33 mouse cellular contexts compared by ENCODE assay signal in genomic region chr13:119698436-119698835, GRCm38 (mm10). TPM values are rescaled to one million over a fixed set of nuclear protein-coding genes. Genes with fewer than 3 reads are reported as not detected.
DNase-seq lines count a peak whose midpoint lies in the region; ATAC-seq lines count a peak whose summit lies in the region.
"Had no signal": no experiment of that assay in that cellular context is flagged by ENCODE, and none has a peak within 500 bp of the region (broad histone marks: within the 10 kb centered on the region; RNA-seq: fewer than 3 reads in every experiment).

No protein-coding gene starts in this region.

- H3K4me2 ChIP-seq in liver, embryonic 15.5 days: no peak overlapping the region
- no peak overlapping the region for H3K4me2 ChIP-seq in liver, embryonic 11.5 days
- H3K4me2 ChIP-seq: embryonic facial prominence, embryonic 13.5 days; heart, embryonic 12.5 days; hindbrain, embryonic 14.5 days; limb, embryonic 13.5 days; lung, embryonic 14.5 days; neural tube, embryonic 15.5 days had no signal

- 0 out of 2 replicates have a peak, but pooled peaks cover 6% of the 10 kb centered on the region for H3K4me1 ChIP-seq in liver, embryonic 15.5 days (replicated peaks)
- H3K4me1 ChIP-seq in liver, embryonic 11.5 days (replicated peaks; ENCODE audit: control insufficient read depth, insufficient read depth, low read length): peaks cover 5% of the 10 kb centered on the region; the same call in 1 of the 2 replicates

- no peak overlapping the region for H3K27ac ChIP-seq in liver, embryonic 15.5 days (replicated peaks)
- no peak overlapping the region for H3K27ac ChIP-seq in liver, embryonic 11.5 days (ENCODE audit: low read depth, low read length)
- H3K27ac ChIP-seq: embryonic facial prominence, embryonic 13.5 days; forebrain, embryonic 10.5 days; gastrocnemius, adult 2 months; heart, adult 2 months; hindbrain, embryonic 14.5 days; layer of hippocampus, adult 2 months; limb, embryonic 13.5 days; neural tube, embryonic 15.5 days; stomach, postnatal 0 days had no signal

- H3K9me3 ChIP-seq in liver, embryonic 15.5 days (replicated peaks): no peaks in the 10 kb centered on the region
- no peaks in the 10 kb centered on the region for H3K9me3 ChIP-seq in liver, embryonic 11.5 days (ENCODE audit: control insufficient read depth, low read length)
- H3K9me3 ChIP-seq: embryonic facial prominence, embryonic 13.5 days; forebrain, embryonic 10.5 days; heart, embryonic 12.5 days; limb, embryonic 13.5 days; neural tube, embryonic 15.5 days had no signal

- no peak overlapping the region for H3K9ac ChIP-seq in liver, embryonic 15.5 days
- H3K9ac ChIP-seq in liver, embryonic 11.5 days (ENCODE audit: low read depth, low read length): no peak overlapping the region
- H3K9ac ChIP-seq: embryonic facial prominence, embryonic 13.5 days; heart, embryonic 12.5 days; hindbrain, embryonic 14.5 days; limb, embryonic 13.5 days; lung, embryonic 14.5 days; neural tube, embryonic 15.5 days had no signal

- ATAC-seq in liver, embryonic 15.5 days (ENCODE audit: insufficient read depth): peak; percentile 47; the same call in 1 of the 2 replicates
- ATAC-seq in liver, embryonic 11.5 days (replicated peaks; ENCODE audit: low FRiP score): no peak
- ATAC-seq: forebrain, embryonic 16.5 days; intestine, postnatal 0 days; Patski had no signal

- H3K27me3 ChIP-seq in liver, embryonic 15.5 days: no peaks in the 10 kb centered on the region
- H3K27me3 ChIP-seq in liver, embryonic 11.5 days (replicated peaks; ENCODE audit: control insufficient read depth, insufficient read depth, low read length): no peaks in the 10 kb centered on the region
- H3K27me3 ChIP-seq: embryonic facial prominence, embryonic 13.5 days; heart, embryonic 12.5 days; limb, embryonic 13.5 days; neural tube, embryonic 15.5 days; Patski had no signal

- peak; percentile 67 for DNase-seq in kidney, adult 11 months
- no peak for DNase-seq in kidney, postnatal 10 days
- DNase-seq in liver, embryonic 11.5 days (ENCODE audit: low spot score): no peak
- peak; percentile 57 to 77 for DNase-seq in kidney, postnatal 36 days
- DNase-seq in lung, adult 18-20 months: no peak
- DNase-seq in gastrocnemius, postnatal 4 days (ENCODE audit: low spot score in 2 of 2): no peak
- DNase-seq in thymus, postnatal 0 days (ENCODE audit: low spot score): no peak
- DNase-seq: adrenal gland, postnatal 25 days; cerebellum, adult 11-12 months; cerebellum, adult 9-11 months; embryo, embryonic 11 days; gastrocnemius, adult 2 months; gastrocnemius, postnatal 36 days; heart, adult 2 months; lung, embryonic 14.5 days; lung, postnatal 14 days; midbrain, embryonic 14.5 days; right cerebral cortex, postnatal 25 days; thymus, adult 18-20 months; thymus, postnatal 36 days had no signal

- H3K4me3 ChIP-seq in liver, embryonic 15.5 days (replicated peaks): no peak overlapping the region
- H3K4me3 ChIP-seq in liver, embryonic 11.5 days (ENCODE audit: low read depth, low read length): no peak overlapping the region
- H3K4me3 ChIP-seq: embryonic facial prominence, embryonic 13.5 days; forebrain, embryonic 10.5 days; gastrocnemius, adult 2 months; heart, adult 2 months; heart, embryonic 12.5 days; layer of hippocampus, adult 2 months; limb, embryonic 13.5 days; neural tube, embryonic 15.5 days had no signal

- H3K36me3 ChIP-seq in liver, embryonic 15.5 days (replicated peaks): peaks cover 31% of the 10 kb centered on the region
- peaks cover 7% of the 10 kb centered on the region for H3K36me3 ChIP-seq in liver, embryonic 11.5 days (ENCODE audit: control insufficient read depth, insufficient read depth, low read length)

- WGBS in liver, embryonic 15.5 days (ENCODE audit: insufficient replicate concordance): 72% methylated on average over 4 of the region's 4 CpGs
- WGBS in liver, embryonic 11.5 days: 89% methylated on average over 4 of the region's 4 CpGs

RNA-seq across cellular contexts. Expression of gene Hmgcs1, which starts 8.3 kb away (rescaled TPM):
- polyA plus RNA-seq in liver, embryonic 15.5 days (2015; fragmentation: Nextera tagmentation; extraction: Ambion mirVana): 166 and 167 TPM in 2 replicates
- polyA plus RNA-seq in liver, embryonic 11.5 days (2014; fragmentation: Nextera tagmentation; extraction: Ambion mirVana): 119 and 136 TPM in 2 replicates
- total RNA-seq in gastrocnemius, postnatal 4 days (2021): 10 to 100 TPM; 80.8 to 92.4 TPM
- 67.1 and 74.2 TPM in 2 replicates for polyA plus RNA-seq in thymus, postnatal 0 days (2015; fragmentation: Nextera tagmentation; extraction: Ambion mirVana)

RNA-seq across cellular contexts. Expression of gene Nim1k, which starts 57.2 kb away (rescaled TPM):
- polyA plus RNA-seq in liver, embryonic 15.5 days (2015; fragmentation: Nextera tagmentation; extraction: Ambion mirVana): 0.09 and 0.10 TPM in 2 replicates
- 0.19 and 0.36 TPM in 2 replicates for polyA plus RNA-seq in liver, embryonic 11.5 days (2014; fragmentation: Nextera tagmentation; extraction: Ambion mirVana)
- total RNA-seq in gastrocnemius, postnatal 4 days (2021): 1 to 10 TPM; 1.9 to 2.0 TPM
- polyA plus RNA-seq in thymus, postnatal 0 days (2015; fragmentation: Nextera tagmentation; extraction: Ambion mirVana): 9.9 and 10.6 TPM in 2 replicates
- total RNA-seq: MEL had no signal

Comparison
In these comparisons a context has a peak if more than half of its experiments do, and no peak if none do; other contexts are left out.
1. DNase-seq: peak in kidney, adult 11 months (single experiment) and kidney, postnatal 36 days (2 of 2); none in kidney, postnatal 10 days (single experiment), liver, embryonic 11.5 days (single experiment), lung, adult 18-20 months (0 of 2), gastrocnemius, postnatal 4 days (0 of 2) and thymus, postnatal 0 days (single experiment).